Mouse (Mus musculus) liver, embryonic 14.5 days (tissue): ENCODE measurements around the gene Wbp2.

ENCODE experiments used
- CTCF ChIP-seq: IDR thresholded peaks from 2 replicates; pipeline ENCODE4 v1.5.1; 2016; ENCODE audit warnings: antibody characterized with exemption, low read depth, control low read depth
- EP300 ChIP-seq: IDR thresholded peaks from 2 replicates; pipeline ENCODE4 v1.6.1; 2016; ENCODE audit warnings: antibody characterized with exemption, low read depth

DNA sequence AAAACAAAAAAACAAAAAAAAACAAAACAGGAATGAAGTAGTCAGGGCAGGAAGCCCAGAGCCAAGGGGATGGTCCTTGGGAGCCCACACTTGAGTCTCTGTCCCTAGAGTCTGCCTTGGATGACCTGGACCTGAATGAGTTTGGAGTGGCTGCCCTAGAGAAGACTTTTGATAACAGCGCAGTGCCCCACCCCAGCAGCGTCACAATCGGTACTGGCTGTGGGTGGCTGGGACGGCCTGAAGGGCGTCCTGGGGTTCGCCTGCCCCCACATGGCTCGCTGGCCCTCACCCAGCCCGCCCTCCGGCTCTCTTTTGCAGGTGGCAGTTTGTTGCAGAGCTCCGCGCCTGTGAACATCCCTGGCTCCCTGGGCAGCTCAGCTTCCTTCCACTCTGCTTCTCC is 30.9 kb downstream of the Wbp2 start:
- TF ChIP-seq CTCF = no peak
- no peak for TF ChIP-seq EP300
